Mouse (Mus musculus) embryonic facial prominence, embryonic 14.5 days (tissue): ENCODE measurements around the gene Aass. TPM values are rescaled to one million over a fixed set of nuclear protein-coding genes. Genes with fewer than 3 reads are reported as not detected.

Experiments
- ATAC-seq: fragments of 200-750 bp; cut with Nextera tagmentation; 2 replicates; pipeline ENCODE4 v1.8.0; 2017; ENCODE audit warnings: low read depth, moderate number of reproducible peaks, moderate TSS enrichment
- DNase-seq: peaks from one replicate; pipeline ENCODE4 v3.0.0-alpha.2; 2015; ENCODE audit warnings: low spot score
- H3K27ac ChIP-seq: fragments of 300-500 bp; sonication (generic); replicated peaks from 2 replicates; pipeline ENCODE4 v1.5.1; 2014; ENCODE audit warnings: low read depth, mild to moderate bottlenecking, low read length, moderate library complexity
- H3K27me3 ChIP-seq: fragments of 300-500 bp; sonication (generic); replicated peaks from 2 replicates; pipeline ENCODE4 v1.6.1; 2014; ENCODE audit warnings: low read length; ENCODE audit not compliant: control insufficient read depth, insufficient read depth
- H3K36me3 ChIP-seq: fragments of 300-500 bp; sonication (generic); 2 replicates; pipeline ENCODE4 v1.6.1; 2014; ENCODE audit warnings: low read length, mixed read lengths; ENCODE audit not compliant: control insufficient read depth, insufficient read depth
- H3K4me1 ChIP-seq: fragments of 300-500 bp; sonication (generic); 2 replicates; pipeline ENCODE4 v1.6.1; 2014; ENCODE audit warnings: antibody characterized with exemption, low read length; ENCODE audit not compliant: control insufficient read depth, insufficient read depth
- H3K4me2 ChIP-seq: fragments of 300-500 bp; sonication (generic); 2 replicates; pipeline ENCODE4 v1.6.1; 2014; ENCODE audit warnings: low read depth, mild to moderate bottlenecking, low read length, moderate library complexity, mixed read lengths
- H3K4me3 ChIP-seq: fragments of 300-500 bp; sonication (generic); 2 replicates; pipeline ENCODE4 v1.5.1; 2014; ENCODE audit warnings: low read depth, mild to moderate bottlenecking, low read length
- H3K9ac ChIP-seq: fragments of 300-500 bp; sonication (generic); 2 replicates; pipeline ENCODE4 v1.6.1; 2014; ENCODE audit warnings: low read depth, mild to moderate bottlenecking, low read length, moderate library complexity, mixed read lengths
- H3K9me3 ChIP-seq: fragments of 300-500 bp; sonication (generic); 2 replicates; pipeline ENCODE4 v1.6.1; 2016; ENCODE audit warnings: low read length; ENCODE audit not compliant: control insufficient read depth
- WGBS: fragments of 180-500 bp; shearing (Covaris S2); extraction: QIAGEN DNeasy Blood & Tissue Kit; methylation state at CpG from one replicate; pipeline ENCODE4 v1.1.7; 2014; 5-methylcytosine and 5-hydroxymethylcytosine counted together
- polyA plus RNA-seq: library from polyadenylated mRNA; unstranded; fragments of >200 nt; fragmentation: Nextera tagmentation; extraction: Ambion mirVana; gene quantifications from 2 replicates; pipeline ENCODE4 v1.2.1, GENCODE M21; 2014

Aass gene
- polyA plus RNA-seq, 1 experiment from 2014 or later, result 2.9 TPM

- WGBS, result 90% methylated on average over 5 of the region's 5 CpGs
- no peak overlapping the region for H3K27ac ChIP-seq
- H3K36me3 ChIP-seq, result no peaks in the 10 kb centered on the region
- H3K4me2 ChIP-seq, result no peak overlapping the region
- no peaks in the 10 kb centered on the region for H3K27me3 ChIP-seq
- no peak overlapping the region for H3K4me3 ChIP-seq
- DNase-seq, result no peak
- no peak for ATAC-seq
- no peaks in the 10 kb centered on the region for H3K9me3 ChIP-seq
- no peak overlapping the region for H3K9ac ChIP-seq
- H3K4me1 ChIP-seq, result no peaks in the 10 kb centered on the region
Observed at GRCm38 (mm10) chr6:23084587-23085421, 48.0 kb downstream of the Aass start.

GRCm38 (mm10) chr6:23079991-23080680, 52.6 kb downstream of the Aass start:
- Histone ChIP-seq H3K27me3 (no peaks in the 10 kb centered on the region), H3K9ac (no peak overlapping the region), H3K4me3 (no peak overlapping the region), H3K9me3 (no peaks in the 10 kb centered on the region), H3K27ac (no peak overlapping the region), H3K36me3 (no peaks in the 10 kb centered on the region), H3K4me2 (no peak overlapping the region), H3K4me1 (no peaks in the 10 kb centered on the region)
- WGBS, result 52% methylated on average over 3 of the region's 3 CpGs
- DNase-seq (no peak), ATAC-seq (no peak)

- no peak for ATAC-seq
- Histone ChIP-seq H3K4me2 (no peak overlapping the region), H3K9ac (no peak overlapping the region), H3K4me1 (no peaks in the 10 kb centered on the region), H3K27ac (no peak overlapping the region), H3K9me3 (no peaks in the 10 kb centered on the region), H3K27me3 (no peaks in the 10 kb centered on the region), H3K4me3 (no peak overlapping the region), H3K36me3 (no peaks in the 10 kb centered on the region)
- DNase-seq, result no peak
- WGBS, result 87% methylated on average over 2 of the region's 2 CpGs
Observed at GRCm38 (mm10) chr6:23078273-23078672, 54.5 kb downstream of the Aass start.

- H3K27me3 ChIP-seq, result no peaks in the 10 kb centered on the region
- no peak overlapping the region for H3K4me2 ChIP-seq
- no peaks in the 10 kb centered on the region for H3K36me3 ChIP-seq
- H3K9me3 ChIP-seq, result no peaks in the 10 kb centered on the region
- H3K4me3 ChIP-seq, result no peak overlapping the region
- H3K9ac ChIP-seq, result no peak overlapping the region
- H3K4me1 ChIP-seq, result no peaks in the 10 kb centered on the region
- WGBS, result 63% methylated on average over 2 of the region's 2 CpGs
- H3K27ac ChIP-seq, result no peak overlapping the region
- ATAC-seq, result no peak
- DNase-seq, result no peak
Observed at GRCm38 (mm10) chr6:23076060-23076459, 56.7 kb downstream of the Aass start.

GRCm38 (mm10) chr6:23055734-23056133, 77.1 kb downstream of the Aass start:
- Histone ChIP-seq H3K36me3 (no peaks in the 10 kb centered on the region), H3K4me2 (no peak overlapping the region), H3K27me3 (no peaks in the 10 kb centered on the region), H3K27ac (no peak overlapping the region), H3K9me3 (peaks cover 8% of the 10 kb centered on the region; the same call in 1 of the 2 replicates), H3K4me3 (no peak overlapping the region), H3K9ac (no peak overlapping the region), H3K4me1 (no peaks in the 10 kb centered on the region)
- DNase-seq (no peak), ATAC-seq (no peak)
- 93% methylated on average over 5 of the region's 5 CpGs for WGBS

GRCm38 (mm10) chr6:23048836-23049235, 84.0 kb downstream of the Aass start:
- Histone ChIP-seq H3K4me2 (no peak overlapping the region), H3K4me1 (no peaks in the 10 kb centered on the region), H3K27ac (no peak overlapping the region), H3K4me3 (no peak overlapping the region), H3K9me3 (peaks cover 8% of the 10 kb centered on the region; the same call in 1 of the 2 replicates), H3K27me3 (no peaks in the 10 kb centered on the region), H3K36me3 (peaks cover 5% of the 10 kb centered on the region; the same call in 1 of the 2 replicates), H3K9ac (no peak overlapping the region)
- no peak for DNase-seq
- no peak for ATAC-seq
- WGBS, result 89% methylated on average over 4 of the region's 4 CpGs

GRCm38 (mm10) chr6:23028251-23028650, 104.5 kb downstream of the Aass start:
- no peak for DNase-seq

More at GRCm38 (mm10) chr6:23028251-23028650, 104.5 kb downstream of the Aass start:
- no peak overlapping the region for H3K9ac ChIP-seq
- no peaks in the 10 kb centered on the region for H3K9me3 ChIP-seq
- H3K4me3 ChIP-seq, result no peak overlapping the region
- no peak for ATAC-seq
- no peak overlapping the region for H3K4me2 ChIP-seq
- no peaks in the 10 kb centered on the region for H3K36me3 ChIP-seq
- H3K27me3 ChIP-seq, result no peaks in the 10 kb centered on the region
- no peaks in the 10 kb centered on the region for H3K4me1 ChIP-seq
- H3K27ac ChIP-seq, result no peak overlapping the region
- WGBS, result 61% methylated on average over 1 of the region's 1 CpGs
